Mouse (Mus musculus) stomach, embryonic 16.5 days (tissue): ENCODE measurements around the gene Spdye4c. TPM values are rescaled to one million over a fixed set of nuclear protein-coding genes. Genes with fewer than 3 reads are reported as not detected.

Experiments
- ATAC-seq: fragments of 200-750 bp; cut with Nextera tagmentation; 2 replicates; pipeline ENCODE4 v1.8.0; 2017; ENCODE audit warnings: moderate number of reproducible peaks, moderate TSS enrichment; ENCODE audit not compliant: insufficient read depth, low FRiP score
- H3K27ac ChIP-seq: fragments of 300-500 bp; sonication (generic); 2 replicates; pipeline ENCODE4 v1.5.1; 2014; ENCODE audit warnings: low read length
- H3K27me3 ChIP-seq: fragments of 300-500 bp; sonication (generic); 2 replicates; pipeline ENCODE4 v1.6.1; 2014; ENCODE audit warnings: low read length, control low read depth, mixed read lengths; ENCODE audit not compliant: control insufficient read depth, insufficient read depth
- H3K36me3 ChIP-seq: fragments of 300-500 bp; sonication (generic); 2 replicates; pipeline ENCODE4 v1.6.1; 2014; ENCODE audit warnings: low read length; ENCODE audit not compliant: control insufficient read depth, insufficient read depth
- H3K4me1 ChIP-seq: fragments of 300-500 bp; sonication (generic); 2 replicates; pipeline ENCODE4 v1.6.1; 2014; ENCODE audit warnings: low read length, control low read depth, mixed read lengths; ENCODE audit not compliant: control insufficient read depth, insufficient read depth
- H3K4me2 ChIP-seq: fragments of 300-500 bp; sonication (generic); 2 replicates; pipeline ENCODE4 v1.6.1; 2014; ENCODE audit warnings: low read depth, low read length, mixed read lengths
- H3K4me3 ChIP-seq: fragments of 300-500 bp; sonication (generic); replicated peaks from 2 replicates; pipeline ENCODE4 v1.5.1; 2014; ENCODE audit warnings: mild to moderate bottlenecking, low read length
- H3K9ac ChIP-seq: fragments of 300-500 bp; sonication (generic); 2 replicates; pipeline ENCODE4 v1.6.1; 2014; ENCODE audit warnings: low read length
- H3K9me3 ChIP-seq: fragments of 300-500 bp; sonication (generic); replicated peaks from 2 replicates; pipeline ENCODE4 v1.6.1; 2016; ENCODE audit warnings: low read length, control low read depth; ENCODE audit not compliant: control insufficient read depth
- WGBS: fragments of 180-500 bp; shearing (Covaris S2); extraction: QIAGEN DNeasy Blood & Tissue Kit; methylation state at CpG from one replicate; pipeline ENCODE4 v1.1.7; 2014; 5-methylcytosine and 5-hydroxymethylcytosine counted together
- polyA plus RNA-seq: library from polyadenylated mRNA; unstranded; fragments of >200 nt; fragmentation: Nextera tagmentation; extraction: Ambion mirVana; gene quantifications from 2 replicates; pipeline ENCODE4 v1.2.1, GENCODE M21; 2015

Spdye4c gene
- polyA plus RNA-seq = not detected in 2 replicates

- no peak within 1 kb of the TSS for H3K4me3 ChIP-seq
Measured at GRCm38 (mm10) chr2:128590909-128591308, at the start of gene Spdye4c. Gene Spdye4c, plus strand, starts transcription at chr2:128591209.

GRCm38 (mm10) chr2:128543495-128543894, 47.5 kb upstream of the Spdye4c start:
- Histone ChIP-seq H3K27ac (peak overlapping the region; percentile 14; the same call in 1 of the 2 replicates), H3K4me3 (no peak overlapping the region), H3K4me2 (no peak overlapping the region), H3K9ac (no peak overlapping the region), H3K36me3 (no peaks in the 10 kb centered on the region), H3K27me3 (no peaks in the 10 kb centered on the region), H3K4me1 (peaks cover 10% of the 10 kb centered on the region), H3K9me3 (no peaks in the 10 kb centered on the region)
- ATAC-seq = no peak
- WGBS = 71% methylated on average over 8 of the region's 8 CpGs

More at GRCm38 (mm10) chr2:128590909-128591308, at the start of gene Spdye4c:
- Histone ChIP-seq H3K36me3 (no peaks in the 10 kb centered on the region), H3K27me3 (no peaks in the 10 kb centered on the region), H3K4me2 (no peak within 1 kb of the TSS), H3K4me1 (no peaks in the 10 kb centered on the region), H3K9me3 (no peaks in the 10 kb centered on the region), H3K9ac (no peak within 1 kb of the TSS), H3K27ac (no peak within 1 kb of the TSS)
- WGBS = 85% methylated on average over 3 of the region's 3 CpGs
- no peak for ATAC-seq

- peaks cover 15% of the 10 kb centered on the region for H3K4me1 ChIP-seq
- H3K4me3 ChIP-seq = no peak overlapping the region
Measured at GRCm38 (mm10) chr2:128544421-128545137, 46.4 kb upstream of the Spdye4c start.

GRCm38 (mm10) chr2:128545447-128545846, 45.6 kb upstream of the Spdye4c start:
- 89% methylated on average over 7 of the region's 7 CpGs for WGBS
- ATAC-seq = no peak
- H3K27me3 ChIP-seq = no peaks in the 10 kb centered on the region
- H3K4me3 ChIP-seq = no peak overlapping the region
- no peak overlapping the region for H3K4me2 ChIP-seq
- peaks cover 23% of the 10 kb centered on the region for H3K4me1 ChIP-seq
- no peak overlapping the region for H3K9ac ChIP-seq
- no peaks in the 10 kb centered on the region for H3K9me3 ChIP-seq
- no peak overlapping the region for H3K27ac ChIP-seq
- no peaks in the 10 kb centered on the region for H3K36me3 ChIP-seq

More at GRCm38 (mm10) chr2:128544421-128545137, 46.4 kb upstream of the Spdye4c start:
- H3K36me3 ChIP-seq = no peaks in the 10 kb centered on the region
- peak overlapping the region; percentile 68 for H3K27ac ChIP-seq
- no peaks in the 10 kb centered on the region for H3K9me3 ChIP-seq
- no peak overlapping the region for H3K9ac ChIP-seq
- no peak overlapping the region for H3K4me2 ChIP-seq
- 59% methylated on average over 5 of the region's 5 CpGs for WGBS
- ATAC-seq = 0 out of 2 replicates have a peak, but pooled peaks have one; percentile 26
- no peaks in the 10 kb centered on the region for H3K27me3 ChIP-seq

- Histone ChIP-seq H3K27ac (no peak overlapping the region), H3K27me3 (no peaks in the 10 kb centered on the region), H3K9ac (no peak overlapping the region), H3K4me2 (no peak overlapping the region), H3K4me1 (peaks cover 23% of the 10 kb centered on the region), H3K4me3 (no peak overlapping the region), H3K9me3 (no peaks in the 10 kb centered on the region), H3K36me3 (no peaks in the 10 kb centered on the region)
- ATAC-seq = no peak
- WGBS = 48% methylated on average over 10 of the region's 10 CpGs
Measured at GRCm38 (mm10) chr2:128547079-128547478, 43.9 kb upstream of the Spdye4c start.

GRCm38 (mm10) chr2:128548262-128548661, 42.7 kb upstream of the Spdye4c start:
- H3K4me3 ChIP-seq = no peak overlapping the region
- no peaks in the 10 kb centered on the region for H3K27me3 ChIP-seq
- ATAC-seq = peak; percentile 62; the same call in 1 of the 2 replicates
- H3K27ac ChIP-seq = no peak overlapping the region
- no peak overlapping the region for H3K9ac ChIP-seq
- H3K36me3 ChIP-seq = no peaks in the 10 kb centered on the region
- H3K9me3 ChIP-seq = no peaks in the 10 kb centered on the region
- WGBS = 53% methylated on average over 2 of the region's 2 CpGs
- H3K4me1 ChIP-seq = peaks cover 23% of the 10 kb centered on the region
- no peak overlapping the region for H3K4me2 ChIP-seq

- Histone ChIP-seq H3K9ac (peak overlapping the region; percentile 18; the same call in 1 of the 2 replicates), H3K27ac (peak overlapping the region; percentile 71), H3K9me3 (no peaks in the 10 kb centered on the region), H3K4me3 (no peak overlapping the region), H3K4me2 (no peak overlapping the region), H3K4me1 (peaks cover 18% of the 10 kb centered on the region), H3K36me3 (no peaks in the 10 kb centered on the region), H3K27me3 (no peaks in the 10 kb centered on the region)
- 12% methylated on average over 7 of the region's 7 CpGs for WGBS
- ATAC-seq = peak; percentile 71
Measured at GRCm38 (mm10) chr2:128549561-128549960, 41.4 kb upstream of the Spdye4c start.

GRCm38 (mm10) chr2:128549963-128550362, 41.0 kb upstream of the Spdye4c start:
- Histone ChIP-seq H3K9me3 (no peaks in the 10 kb centered on the region), H3K4me3 (no peak overlapping the region), H3K36me3 (no peaks in the 10 kb centered on the region), H3K27me3 (no peaks in the 10 kb centered on the region), H3K4me1 (peaks cover 18% of the 10 kb centered on the region), H3K9ac (peak overlapping the region; percentile 18; the same call in 1 of the 2 replicates), H3K27ac (peak overlapping the region; percentile 71), H3K4me2 (no peak overlapping the region; the same call in 1 of the 2 replicates)
- ATAC-seq = peak; percentile 67
- 20% methylated on average over 6 of the region's 6 CpGs for WGBS

GRCm38 (mm10) chr2:128552080-128552791, 38.8 kb upstream of the Spdye4c start:
- Histone ChIP-seq H3K4me3 (no peak overlapping the region), H3K36me3 (no peaks in the 10 kb centered on the region), H3K27me3 (no peaks in the 10 kb centered on the region), H3K4me2 (no peak overlapping the region), H3K9ac (no peak overlapping the region), H3K27ac (peak overlapping the region; percentile 16; the same call in 1 of the 2 replicates), H3K4me1 (peaks cover 15% of the 10 kb centered on the region), H3K9me3 (no peaks in the 10 kb centered on the region)
- WGBS = 79% methylated on average over 8 of the region's 8 CpGs
- ATAC-seq = no peak
